Mouse (Mus musculus) neural tube, embryonic 15.5 days (tissue): ENCODE measurements around the gene Siah1b. TPM values are rescaled to one million over a fixed set of nuclear protein-coding genes. Genes with fewer than 3 reads are reported as not detected.

Experiments used
- ATAC-seq: fragments of 200-750 bp; cut with Nextera tagmentation; 2 replicates; pipeline ENCODE4 v1.8.0; 2017; ENCODE audit warnings: mild to moderate bottlenecking, moderate TSS enrichment, moderate library complexity; ENCODE audit not compliant: low FRiP score
- H3K27ac ChIP-seq: fragments of 300-500 bp; sonication (generic); replicated peaks from 2 replicates; pipeline ENCODE4 v1.5.1; 2015; ENCODE audit warnings: mild to moderate bottlenecking, inconsistent platforms
- H3K27me3 ChIP-seq: fragments of 300-500 bp; sonication (generic); replicated peaks from 2 replicates; pipeline ENCODE4 v1.6.1; 2015; ENCODE audit warnings: inconsistent platforms
- H3K36me3 ChIP-seq: fragments of 300-500 bp; sonication (generic); 2 replicates; pipeline ENCODE4 v1.6.1; 2015; ENCODE audit warnings: inconsistent platforms
- H3K4me1 ChIP-seq: fragments of 300-500 bp; sonication (generic); 2 replicates; pipeline ENCODE4 v1.6.1; 2015; ENCODE audit warnings: inconsistent platforms
- H3K4me2 ChIP-seq: fragments of 300-500 bp; sonication (generic); 2 replicates; pipeline ENCODE4 v1.6.1; 2015; ENCODE audit warnings: inconsistent platforms, mild to moderate bottlenecking, moderate library complexity
- H3K4me3 ChIP-seq: fragments of 300-500 bp; sonication (generic); replicated peaks from 2 replicates; pipeline ENCODE4 v1.5.1; 2015; ENCODE audit warnings: mild to moderate bottlenecking, inconsistent platforms
- H3K9ac ChIP-seq: fragments of 300-500 bp; sonication (generic); replicated peaks from 2 replicates; pipeline ENCODE4 v1.6.1; 2015; ENCODE audit warnings: mild to moderate bottlenecking, inconsistent platforms
- H3K9me3 ChIP-seq: fragments of 300-500 bp; sonication (generic); replicated peaks from 2 replicates; pipeline ENCODE4 v1.6.1; 2016; ENCODE audit warnings: inconsistent platforms
- WGBS: fragments of 180-500 bp; shearing (Covaris S2); methylation state at CpG from one replicate; pipeline ENCODE4 v1.1.7; 2015; ENCODE audit warnings: mixed read lengths; 5-methylcytosine and 5-hydroxymethylcytosine counted together
- polyA plus RNA-seq: library from polyadenylated mRNA; unstranded; fragments of >200 nt; fragmentation: Nextera tagmentation; extraction: Ambion mirVana; gene quantifications from 2 replicates; pipeline ENCODE4 v1.2.1, GENCODE M21; 2015

Siah1b gene
- polyA plus RNA-seq, 1 experiment from 2014 or later: 16.9 TPM

- no peak within 1 kb of the TSS for H3K9ac ChIP-seq
- 15% methylated on average over 22 of the region's 22 CpGs for WGBS
- H3K27ac ChIP-seq: no peak within 1 kb of the TSS
- peak within 1 kb of the TSS; percentile 28 for H3K4me3 ChIP-seq
- peak within 1 kb of the TSS; percentile 56 for H3K4me2 ChIP-seq
- no peaks in the 10 kb centered on the region for H3K4me1 ChIP-seq
- H3K36me3 ChIP-seq: no peaks in the 10 kb centered on the region
- ATAC-seq: peak; percentile 90
- no peaks in the 10 kb centered on the region for H3K27me3 ChIP-seq
- H3K9me3 ChIP-seq: no peaks in the 10 kb centered on the region
Observed at GRCm38 (mm10) chrX:164027607-164028289, 48.5 kb downstream of the Siah1b start, which contains the start of gene Car5b. Car5b (minus strand) TSS chrX:164027997.

Other genes with a start within 250 kb of the Siah1b start
- gene Ap1s2, start 167.5 kb downstream of the Siah1b start, polyA plus RNA-seq: 127 and 156 TPM in 2 replicates
- 57.7 and 62.5 TPM in 2 replicates for gene Zrsr2, start 117.8 kb downstream of the Siah1b start, polyA plus RNA-seq
- gene Car5b, start 48.5 kb downstream of the Siah1b start, polyA plus RNA-seq: 0.79 and 1.00 TPM in 2 replicates
- not detected in 2 replicates for gene Cltrn, start 12.3 kb upstream of the Siah1b start, polyA plus RNA-seq
- 0.10 and 3.2 TPM in 2 replicates for gene Ace2, start 62.8 kb upstream of the Siah1b start, polyA plus RNA-seq
- gene Bmx, start 181.7 kb upstream of the Siah1b start, polyA plus RNA-seq: 0.12 and 0.31 TPM in 2 replicates
- gene Pir, start 192.9 kb upstream of the Siah1b start, polyA plus RNA-seq: 3.0 and 7.0 TPM in 2 replicates